Mouse (Mus musculus) embryonic facial prominence, embryonic 15.5 days (tissue): ENCODE results near the gene Plek2. TPM values are rescaled to one million over a fixed set of nuclear protein-coding genes. Genes with fewer than 3 reads are reported as not detected.

Source experiments
- ATAC-seq: fragments of 200-750 bp; cut with Nextera tagmentation; 2 replicates; pipeline ENCODE4 v1.8.0; 2017; ENCODE audit warnings: low read depth, moderate TSS enrichment; ENCODE audit not compliant: insufficient number of reproducible peaks, low FRiP score, low TSS enrichment
- H3K27ac ChIP-seq: fragments of 300-500 bp; sonication (generic); replicated peaks from 2 replicates; pipeline ENCODE4 v1.5.1; 2015; ENCODE audit warnings: mild to moderate bottlenecking, inconsistent platforms
- H3K27me3 ChIP-seq: fragments of 300-500 bp; sonication (generic); 2 replicates; pipeline ENCODE4 v1.6.1; 2015; ENCODE audit warnings: inconsistent platforms
- H3K36me3 ChIP-seq: fragments of 300-500 bp; sonication (generic); 2 replicates; pipeline ENCODE4 v1.6.1; 2015; ENCODE audit warnings: mild to moderate bottlenecking, inconsistent platforms
- H3K4me1 ChIP-seq: fragments of 300-500 bp; sonication (generic); 2 replicates; pipeline ENCODE4 v1.6.1; 2015; ENCODE audit warnings: inconsistent platforms
- H3K4me2 ChIP-seq: fragments of 300-500 bp; sonication (generic); replicated peaks from 2 replicates; pipeline ENCODE4 v1.6.1; 2015; ENCODE audit warnings: mild to moderate bottlenecking, inconsistent platforms
- H3K4me3 ChIP-seq: fragments of 300-500 bp; sonication (generic); replicated peaks from 2 replicates; pipeline ENCODE4 v1.5.1; 2015; ENCODE audit warnings: mild to moderate bottlenecking, inconsistent platforms
- H3K9ac ChIP-seq: fragments of 300-500 bp; sonication (generic); 2 replicates; pipeline ENCODE4 v1.6.1; 2015; ENCODE audit warnings: inconsistent platforms
- H3K9me3 ChIP-seq: fragments of 300-500 bp; sonication (generic); replicated peaks from 2 replicates; pipeline ENCODE4 v1.6.1; 2016; ENCODE audit warnings: inconsistent platforms
- WGBS: fragments of 180-500 bp; shearing (Covaris S2); methylation state at CpG from one replicate; pipeline ENCODE4 v1.1.7; 2015; 5-methylcytosine and 5-hydroxymethylcytosine counted together
- polyA plus RNA-seq: library from polyadenylated mRNA; unstranded; fragments of >200 nt; fragmentation: Nextera tagmentation; extraction: Ambion mirVana; gene quantifications from 2 replicates; pipeline ENCODE4 v1.2.1, GENCODE M21; 2015

The Plek2 gene
- polyA plus RNA-seq, 1 experiment from 2014 or later = 9.1 TPM

- Histone ChIP-seq H3K4me2 (peak overlapping the region; percentile 64), H3K27me3 (peaks cover 41% of the 10 kb centered on the region), H3K27ac (no peak overlapping the region), H3K9ac (no peak overlapping the region), H3K4me3 (peak overlapping the region; percentile 41), H3K9me3 (no peaks in the 10 kb centered on the region), H3K4me1 (peaks cover 29% of the 10 kb centered on the region), H3K36me3 (no peaks in the 10 kb centered on the region)
- WGBS = 12% methylated on average over 16 of the region's 16 CpGs
- ATAC-seq = no peak
Measured at GRCm38 (mm10) chr12:78910684-78911461, 4.1 kb upstream of the Plek2 start.

- Histone ChIP-seq H3K36me3 (no peaks in the 10 kb centered on the region), H3K4me1 (peaks cover 29% of the 10 kb centered on the region), H3K9me3 (no peaks in the 10 kb centered on the region), H3K9ac (no peak overlapping the region), H3K27ac (no peak overlapping the region), H3K4me2 (no peak overlapping the region), H3K27me3 (peaks cover 41% of the 10 kb centered on the region), H3K4me3 (no peak overlapping the region)
- 69% methylated on average over 6 of the region's 6 CpGs for WGBS
- no peak for ATAC-seq
Measured at GRCm38 (mm10) chr12:78908081-78908605, 1.4 kb upstream of the Plek2 start.

GRCm38 (mm10) chr12:78904499-78904898 lies 2.3 kb downstream of the Plek2 start:
- Histone ChIP-seq H3K27ac (no peak overlapping the region), H3K4me2 (0 out of 2 replicates have a peak overlapping the region, but pooled peaks have one; percentile 11), H3K4me3 (no peak overlapping the region), H3K27me3 (peaks cover 18% of the 10 kb centered on the region), H3K4me1 (peaks cover 6% of the 10 kb centered on the region; the same call in 1 of the 2 replicates), H3K36me3 (no peaks in the 10 kb centered on the region), H3K9ac (no peak overlapping the region), H3K9me3 (no peaks in the 10 kb centered on the region)
- ATAC-seq = no peak; the same call in 1 of the 2 replicates
- WGBS = 51% methylated on average over 6 of the region's 7 CpGs

DNA sequence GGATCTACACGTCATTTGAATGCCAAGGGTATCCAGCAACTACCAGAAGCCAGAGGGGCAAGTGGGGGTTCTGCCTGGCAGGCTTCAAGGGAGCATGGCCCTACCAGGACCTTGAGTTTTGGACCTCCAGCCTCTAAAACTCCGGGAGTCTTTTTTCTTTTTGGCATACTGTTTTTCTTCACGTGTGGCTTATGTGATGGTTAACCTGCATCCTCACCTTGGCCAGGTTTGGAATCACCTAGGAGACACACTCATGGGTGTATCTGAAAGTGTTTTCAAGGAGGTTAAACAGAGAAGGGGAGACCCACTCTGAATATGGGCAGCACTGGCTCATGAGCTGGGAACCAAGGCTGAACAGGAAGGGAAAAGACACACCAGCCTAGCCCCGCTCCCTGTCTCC lies 3.5 kb downstream of the Plek2 start:
- Histone ChIP-seq H3K27ac (no peak overlapping the region), H3K36me3 (no peaks in the 10 kb centered on the region), H3K27me3 (peaks cover 11% of the 10 kb centered on the region), H3K4me1 (peaks cover 6% of the 10 kb centered on the region; the same call in 1 of the 2 replicates), H3K9ac (no peak overlapping the region), H3K9me3 (no peaks in the 10 kb centered on the region), H3K4me3 (no peak overlapping the region), H3K4me2 (no peak overlapping the region)
- WGBS = 85% methylated on average over 4 of the region's 4 CpGs
- ATAC-seq = no peak

- WGBS = 88% methylated on average over 5 of the region's 5 CpGs
- Histone ChIP-seq H3K9me3 (no peaks in the 10 kb centered on the region), H3K4me1 (no peaks in the 10 kb centered on the region), H3K27me3 (no peaks in the 10 kb centered on the region), H3K4me3 (no peak overlapping the region), H3K9ac (no peak overlapping the region), H3K36me3 (no peaks in the 10 kb centered on the region), H3K27ac (no peak overlapping the region), H3K4me2 (no peak overlapping the region)
- ATAC-seq = no peak
Measured at GRCm38 (mm10) chr12:78901467-78901866, 5.3 kb downstream of the Plek2 start.

DNA sequence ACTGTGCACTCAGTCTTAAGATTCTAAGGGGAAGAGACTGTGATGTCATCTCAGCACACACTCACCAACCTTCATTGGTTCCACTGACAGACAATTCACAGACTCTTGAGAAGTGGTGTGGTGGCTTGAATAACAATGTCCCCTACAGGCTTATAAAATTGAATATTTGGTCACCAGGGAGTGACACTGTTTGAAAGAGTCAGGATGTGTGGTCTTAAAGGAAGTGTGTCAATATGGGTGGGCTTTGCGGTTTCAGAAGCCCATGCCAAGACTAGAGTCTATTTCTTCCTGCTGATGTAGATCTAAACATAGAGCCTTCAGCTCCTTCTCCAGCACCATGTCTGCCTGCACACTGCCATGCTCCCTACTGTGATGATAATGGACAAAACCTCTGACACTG lies 8.9 kb downstream of the Plek2 start:
- H3K4me1 ChIP-seq = no peaks in the 10 kb centered on the region
- no peak overlapping the region for H3K4me2 ChIP-seq
- H3K36me3 ChIP-seq = no peaks in the 10 kb centered on the region
- no peak overlapping the region for H3K4me3 ChIP-seq
- no peaks in the 10 kb centered on the region for H3K27me3 ChIP-seq
- ATAC-seq = no peak
- WGBS = 88% methylated on average over 1 of the region's 1 CpGs
- no peaks in the 10 kb centered on the region for H3K9me3 ChIP-seq
- no peak overlapping the region for H3K9ac ChIP-seq
- H3K27ac ChIP-seq = no peak overlapping the region

DNA sequence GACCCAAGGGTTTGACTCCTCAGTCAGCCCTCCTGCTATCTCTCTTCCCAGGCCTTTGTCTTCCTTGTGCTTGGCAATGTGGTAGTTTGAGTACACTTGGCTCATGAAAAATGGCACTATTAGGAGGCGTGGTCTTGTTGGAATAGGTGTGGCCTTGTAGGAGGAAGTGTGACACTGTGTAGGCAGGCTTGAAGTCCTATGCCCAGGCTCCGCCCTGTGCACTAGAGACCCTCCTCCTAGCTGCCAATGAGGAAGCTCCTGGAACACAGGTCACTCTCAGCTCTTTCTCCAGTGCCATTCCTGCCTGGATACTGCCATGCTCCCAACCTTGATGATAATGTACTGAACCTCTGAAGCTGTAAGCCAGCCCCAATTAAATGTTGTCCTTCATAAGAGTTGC lies 15.6 kb downstream of the Plek2 start:
- peaks cover 8% of the 10 kb centered on the region for H3K36me3 ChIP-seq
- H3K4me1 ChIP-seq = no peaks in the 10 kb centered on the region
- no peak for ATAC-seq
- no peak overlapping the region for H3K27ac ChIP-seq
- no peak overlapping the region for H3K4me2 ChIP-seq
- no peak overlapping the region for H3K9ac ChIP-seq
- 75% methylated on average over 2 of the region's 2 CpGs for WGBS
- H3K4me3 ChIP-seq = no peak overlapping the region
- no peaks in the 10 kb centered on the region for H3K9me3 ChIP-seq
- H3K27me3 ChIP-seq = no peaks in the 10 kb centered on the region

GRCm38 (mm10) chr12:78890062-78890461 lies 16.7 kb downstream of the Plek2 start:
- Histone ChIP-seq H3K4me1 (no peaks in the 10 kb centered on the region), H3K27ac (no peak overlapping the region), H3K9ac (no peak overlapping the region), H3K4me2 (no peak overlapping the region), H3K27me3 (no peaks in the 10 kb centered on the region), H3K9me3 (no peaks in the 10 kb centered on the region), H3K4me3 (no peak overlapping the region), H3K36me3 (peaks cover 16% of the 10 kb centered on the region)
- 71% methylated on average over 1 of the region's 1 CpGs for WGBS
- no peak for ATAC-seq

DNA sequence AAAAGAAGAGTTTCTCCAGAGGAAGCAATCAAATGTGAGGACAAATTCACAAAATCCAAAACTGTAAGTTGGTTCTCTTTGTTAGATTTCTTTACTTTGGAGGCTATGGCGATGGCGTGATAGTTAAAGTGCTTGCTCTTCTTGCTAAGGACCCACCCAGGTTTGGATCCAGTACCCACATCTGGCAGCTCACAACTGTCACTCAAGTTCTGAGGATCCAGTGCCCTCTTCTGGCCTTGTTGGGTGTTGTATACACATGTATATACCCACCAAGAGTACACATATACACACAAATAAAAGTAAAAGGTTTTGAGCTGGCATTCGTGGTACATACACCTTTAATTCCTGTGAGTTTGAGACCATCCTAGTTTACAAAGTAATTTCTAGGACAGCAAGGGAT lies 32.2 kb downstream of the Plek2 start:
- no peaks in the 10 kb centered on the region for H3K9me3 ChIP-seq
- ATAC-seq = no peak

DNA sequence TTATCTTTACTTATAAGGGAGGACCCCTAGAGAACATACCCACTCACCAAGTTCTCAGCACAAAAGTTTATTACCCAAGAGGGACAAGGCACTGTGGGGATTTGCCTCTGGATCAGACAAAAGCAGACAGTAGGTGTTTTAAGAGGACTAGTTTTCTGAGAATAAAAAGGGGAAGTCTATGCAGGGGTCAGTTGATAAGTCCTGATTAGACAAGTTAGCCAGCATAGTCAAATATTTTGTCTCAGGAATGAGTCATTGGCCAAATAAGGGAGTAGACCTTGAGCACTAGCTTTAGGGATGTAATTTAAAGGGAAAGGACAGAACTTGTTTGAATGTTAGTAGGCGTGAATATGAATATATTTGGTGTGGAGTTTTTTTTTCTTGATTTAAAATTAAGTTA lies 38.6 kb downstream of the Plek2 start:
- no peak for ATAC-seq
- Histone ChIP-seq H3K9ac (no peak overlapping the region), H3K27ac (no peak overlapping the region), H3K9me3 (no peaks in the 10 kb centered on the region), H3K4me3 (no peak overlapping the region), H3K36me3 (peaks cover 26% of the 10 kb centered on the region), H3K4me1 (peaks cover 2% of the 10 kb centered on the region), H3K27me3 (no peaks in the 10 kb centered on the region), H3K4me2 (no peak overlapping the region)
- 87% methylated on average over 1 of the region's 1 CpGs for WGBS

More for the DNA sequence above, 32.2 kb downstream of the Plek2 start:
- H3K4me2 ChIP-seq = no peak overlapping the region
- H3K4me3 ChIP-seq = no peak overlapping the region
- H3K4me1 ChIP-seq = no peaks in the 10 kb centered on the region
- no peak overlapping the region for H3K9ac ChIP-seq
- WGBS = 95% methylated on average over 3 of the region's 3 CpGs
- peaks cover 54% of the 10 kb centered on the region for H3K36me3 ChIP-seq
- no peaks in the 10 kb centered on the region for H3K27me3 ChIP-seq
- no peak overlapping the region for H3K27ac ChIP-seq

DNA sequence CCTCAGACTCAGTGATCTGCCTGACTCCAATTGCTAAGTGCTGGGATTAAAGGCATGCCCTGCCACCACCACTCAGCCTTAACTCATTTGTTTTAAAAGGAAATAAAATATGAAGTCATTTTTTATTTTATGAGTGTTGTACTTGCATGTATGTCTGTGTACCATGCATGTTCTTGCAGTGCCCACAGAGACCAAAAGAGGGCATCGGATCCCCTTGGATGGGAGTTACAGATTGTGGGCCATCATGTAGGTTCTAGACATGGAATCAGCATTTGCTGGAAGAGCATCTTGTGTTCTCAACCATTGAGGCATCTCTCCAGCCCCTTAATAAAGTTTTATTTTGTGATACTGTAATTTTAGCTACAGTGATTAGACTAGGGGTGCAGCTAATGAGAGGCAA lies 41.3 kb downstream of the Plek2 start:
- 97% methylated on average over 1 of the region's 1 CpGs for WGBS
- no peak overlapping the region for H3K4me3 ChIP-seq
- H3K9me3 ChIP-seq = no peaks in the 10 kb centered on the region
- peaks cover 10% of the 10 kb centered on the region for H3K4me1 ChIP-seq
- no peak overlapping the region for H3K4me2 ChIP-seq
- no peak overlapping the region for H3K27ac ChIP-seq
- no peaks in the 10 kb centered on the region for H3K27me3 ChIP-seq
- no peak for ATAC-seq
- H3K36me3 ChIP-seq = peaks cover 20% of the 10 kb centered on the region
- H3K9ac ChIP-seq = no peak overlapping the region
